Comparison of ENCODE assay signal across 18 mouse cellular contexts in genomic region chr16:24367506-24367905, GRCm38 (mm10). TPM values are rescaled to one million over a fixed set of nuclear protein-coding genes. Genes with fewer than 3 reads are reported as not detected.
DNase-seq lines count a peak whose midpoint lies in the region; ATAC-seq lines count a peak whose summit lies in the region.
"Had no signal": no experiment of that assay in that cellular context is flagged by ENCODE, and none has a peak within 500 bp of the region (broad histone marks: within the 10 kb centered on the region; RNA-seq: fewer than 3 reads in every experiment).

No protein-coding gene starts in this region.

- H3K4me2 ChIP-seq in heart, embryonic 15.5 days, result 0 out of 2 replicates have a peak overlapping the region, but pooled peaks have one; percentile 5
- H3K4me2 ChIP-seq in forebrain, embryonic 16.5 days (ENCODE audit: low read length), result no peak overlapping the region
- H3K4me2 ChIP-seq: embryonic facial prominence, embryonic 15.5 days; forebrain, embryonic 12.5 days; lung, embryonic 15.5 days; neural tube, embryonic 12.5 days had no signal

- peaks cover 8% of the 10 kb centered on the region; the same call in 1 of the 2 replicates for H3K4me1 ChIP-seq in heart, embryonic 15.5 days (replicated peaks)
- no peaks in the 10 kb centered on the region for H3K4me1 ChIP-seq in forebrain, embryonic 16.5 days (replicated peaks; ENCODE audit: control insufficient read depth, insufficient read depth, low read length)
- H3K4me1 ChIP-seq: forebrain, embryonic 12.5 days; lung, embryonic 15.5 days; neural tube, embryonic 12.5 days had no signal

- DNase-seq in adrenal gland, postnatal 10 days, result peak; percentile 48
- no peak for DNase-seq in adrenal gland, postnatal 4 days (ENCODE audit: low spot score in 2 of 2)
- DNase-seq in heart, postnatal 14 days, result no peak
- peak; percentile 21 to 44 for DNase-seq in kidney, postnatal 4 days
- no peak for DNase-seq in kidney, postnatal 10 days
- peak; percentile 55 for DNase-seq in mesoderm, embryonic 11.5 days (ENCODE audit: low read depth, low spot score)
- DNase-seq: cerebellum, postnatal 25 days; liver; spleen, adult 18-20 months; thymus, postnatal 4 days had no signal

- intact Hi-C loops in heart, postnatal 14 days (cut with DNase I), result no loop called here

- no peak for ATAC-seq in heart, embryonic 15.5 days (replicated peaks; ENCODE audit: insufficient number of reproducible peaks, insufficient read depth, low FRiP score, low read depth)
- no peak for ATAC-seq in forebrain, embryonic 16.5 days
- ATAC-seq: hindbrain, embryonic 16.5 days had no signal

- no peaks in the 10 kb centered on the region for H3K9me3 ChIP-seq in heart, embryonic 15.5 days (replicated peaks)
- peaks cover 4% of the 10 kb centered on the region; the same call in 1 of the 2 replicates for H3K9me3 ChIP-seq in forebrain, embryonic 16.5 days (ENCODE audit: control insufficient read depth, low read length)
- H3K9me3 ChIP-seq: embryonic facial prominence, embryonic 15.5 days; forebrain, embryonic 12.5 days; lung, embryonic 15.5 days; neural tube, embryonic 12.5 days had no signal

- 36% methylated on average over 7 of the region's 7 CpGs for WGBS in heart, embryonic 15.5 days
- WGBS in forebrain, embryonic 16.5 days, result 72% methylated on average over 7 of the region's 7 CpGs

- H3K36me3 ChIP-seq in heart, embryonic 15.5 days, result no peaks in the 10 kb centered on the region
- no peaks in the 10 kb centered on the region for H3K36me3 ChIP-seq in forebrain, embryonic 16.5 days (ENCODE audit: control insufficient read depth, insufficient read depth)
- H3K36me3 ChIP-seq: embryonic facial prominence, embryonic 15.5 days; forebrain, embryonic 12.5 days; lung, embryonic 15.5 days; neural tube, embryonic 12.5 days had no signal

- H3K27me3 ChIP-seq in heart, embryonic 15.5 days, result no peaks in the 10 kb centered on the region
- no peaks in the 10 kb centered on the region for H3K27me3 ChIP-seq in forebrain, embryonic 16.5 days (replicated peaks; ENCODE audit: control insufficient read depth, insufficient read depth, low read length)
- H3K27me3 ChIP-seq: embryonic facial prominence, embryonic 15.5 days; lung, embryonic 15.5 days; neural tube, embryonic 12.5 days had no signal

- H3K4me3 ChIP-seq in heart, embryonic 15.5 days, result no peak overlapping the region
- no peak overlapping the region for H3K4me3 ChIP-seq in forebrain, embryonic 16.5 days (replicated peaks; ENCODE audit: low read length)
- H3K4me3 ChIP-seq: embryonic facial prominence, embryonic 15.5 days; forebrain, embryonic 12.5 days; lung, embryonic 15.5 days; neural tube, embryonic 12.5 days had no signal

- no peak overlapping the region for H3K27ac ChIP-seq in heart, embryonic 15.5 days
- no peak overlapping the region for H3K27ac ChIP-seq in forebrain, embryonic 16.5 days (ENCODE audit: low read length)
- H3K27ac ChIP-seq: embryonic facial prominence, embryonic 15.5 days; forebrain, embryonic 12.5 days; lung, embryonic 15.5 days; neural tube, embryonic 12.5 days; stomach, postnatal 0 days had no signal

- no peak overlapping the region for H3K9ac ChIP-seq in heart, embryonic 15.5 days
- H3K9ac ChIP-seq in forebrain, embryonic 16.5 days (replicated peaks; ENCODE audit: low read depth, low read length), result no peak overlapping the region
- H3K9ac ChIP-seq: embryonic facial prominence, embryonic 15.5 days; forebrain, embryonic 12.5 days; lung, embryonic 15.5 days; neural tube, embryonic 12.5 days had no signal

RNA-seq across cellular contexts. Expression of gene Lpp, which starts 25.8 kb away (rescaled TPM):
- total RNA-seq in adrenal gland, postnatal 10 days (2021), result 10 to 100 TPM; 42.2 to 60.6 TPM
- 10 to 100 TPM; 70.2 to 80.0 TPM for total RNA-seq in adrenal gland, postnatal 4 days (2021)
- polyA plus RNA-seq in heart, embryonic 15.5 days (2015; fragmentation: Nextera tagmentation; extraction: Ambion mirVana), result 42.6 and 49.5 TPM in 2 replicates
- 10 to 100 TPM; 46.8 to 47.5 TPM for total RNA-seq in heart, postnatal 14 days (2021)
- 10.5 and 12.2 TPM in 2 replicates for polyA plus RNA-seq in forebrain, embryonic 16.5 days (2015; fragmentation: Nextera tagmentation; extraction: Ambion mirVana)

Comparison
In these comparisons a context has a peak if more than half of its experiments do, and no peak if none do; other contexts are left out.
1. DNase-seq: peak in adrenal gland, postnatal 10 days (single experiment), kidney, postnatal 4 days (2 of 2) and mesoderm, embryonic 11.5 days (single experiment); none in adrenal gland, postnatal 4 days (0 of 2), heart, postnatal 14 days (0 of 2) and kidney, postnatal 10 days (single experiment).